Comparison of ENCODE assay signal across 14 mouse cellular contexts in genomic region chr5:120035251-120035650, GRCm38 (mm10).
DNase-seq lines count a peak whose midpoint lies in the region.
"Had no signal": no experiment of that assay in that cellular context is flagged by ENCODE, and none has a peak within 500 bp of the region (broad histone marks: within the 10 kb centered on the region; RNA-seq: fewer than 3 reads in every experiment).

No protein-coding gene starts in this region.

- peak; percentile 38 to 55 for DNase-seq in layer of hippocampus, adult 18-20 months (ENCODE audit: low spot score in 2 of 2)
- no peak for DNase-seq in layer of hippocampus, adult 9-10 months (ENCODE audit: low spot score)
- DNase-seq in right cerebral cortex, adult 18-20 months = peak; percentile 9
- DNase-seq in right cerebral cortex, postnatal 14 days = no peak
- DNase-seq in layer of hippocampus, adult 8-10 months (ENCODE audit: low spot score in 2 of 2) = peak; percentile 10
- no peak for DNase-seq in adrenal gland, postnatal 4 days (ENCODE audit: low spot score in 2 of 2)
- no peak for DNase-seq in adrenal gland, adult (ENCODE audit: inconsistent age in 2 of 2, low spot score in 1 of 2)
- DNase-seq: adrenal gland, postnatal 10 days; cerebellum, adult 18-20 months; cerebellum, adult 9-11 months; cerebellum, postnatal 36 days; gastrocnemius, postnatal 14 days; heart, adult 2 months; heart, postnatal 14 days had no signal

Comparison
In these comparisons a context has a peak if more than half of its experiments do, and no peak if none do; other contexts are left out.
1. DNase-seq: peak in layer of hippocampus, adult 18-20 months (2 of 2), right cerebral cortex, adult 18-20 months (single experiment) and layer of hippocampus, adult 8-10 months (2 of 2); none in layer of hippocampus, adult 9-10 months (single experiment), right cerebral cortex, postnatal 14 days (single experiment), adrenal gland, postnatal 4 days (0 of 2) and adrenal gland, adult (0 of 2).